Mouse (Mus musculus) testis, adult 2 months (tissue): ENCODE data around the gene Gm17622.

Source experiments
- CTCF ChIP-seq: fragments of 200-500 bp; IDR thresholded peaks from 2 replicates; pipeline ENCODE4 v1.5.1; 2012; ENCODE audit warnings: low read depth, mild to moderate bottlenecking, inconsistent platforms, low read length, moderate library complexity; ENCODE audit not compliant: control insufficient read depth, insufficient read depth, insufficient replicate concordance
- POLR2A ChIP-seq: fragments of 200-500 bp; IDR thresholded peaks from 2 replicates; pipeline ENCODE4 v1.6.1; 2012; ENCODE audit warnings: low read depth, mild to moderate bottlenecking, inconsistent platforms, low read length, moderate library complexity; ENCODE audit not compliant: control insufficient read depth

- TF ChIP-seq CTCF (no peak), POLR2A (no peak)
These were observed 43.2 kb downstream of the Gm17622 start for GRCm38 (mm10) chr13:96533742-96534141.
